Mouse (Mus musculus) natural killer cell, adult 2 months (primary cell): ENCODE measurements at regions not wholly inside any gene's neighbourhood (a gene's known extent, or its start where the extent isn't known, plus 50 kb on each side); places are given as distances from the start of the nearest gene placed in this dataset.

Experiments
- DNase-seq, 2 experiments: peaks; one replicate each; pipeline ENCODE4 v3.0.0; 2022; ENCODE audit warnings: low spot score in 2 of 2

GRCm38 (mm10) chr13:113536306-113536705 lies 82.1 kb downstream of the Snx18 start:
- no peak for DNase-seq

- DNase-seq = no peak
Observed at GRCm38 (mm10) chr13:113534664-113535455, 83.5 kb downstream of the Snx18 start.

- no peak for DNase-seq
Observed at GRCm38 (mm10) chr13:113533884-113534445, 84.4 kb downstream of the Snx18 start.

GRCm38 (mm10) chr13:113526997-113527396 lies 91.4 kb downstream of the Snx18 start:
- no peak for DNase-seq

- no peak for DNase-seq
Observed at GRCm38 (mm10) chr13:113523503-113523902, 94.9 kb downstream of the Snx18 start.

- DNase-seq = no peak
Observed at GRCm38 (mm10) chr13:113518144-113518543, 100.2 kb downstream of the Snx18 start.

GRCm38 (mm10) chr13:113516102-113516501 lies 102.3 kb downstream of the Snx18 start:
- no peak for DNase-seq

- peak in 1 of 2 experiments; percentile 3 for DNase-seq
Observed at GRCm38 (mm10) chr13:113515162-113515600, 103.2 kb downstream of the Snx18 start.

GRCm38 (mm10) chr13:113509403-113510185 lies 108.8 kb downstream of the Snx18 start:
- DNase-seq = no peak

GRCm38 (mm10) chr13:113508124-113508728 lies 110.1 kb downstream of the Snx18 start:
- no peak for DNase-seq

- DNase-seq = no peak
Observed at GRCm38 (mm10) chr13:113502528-113502927, 115.8 kb downstream of the Snx18 start.

GRCm38 (mm10) chr13:113502059-113502458 lies 116.3 kb downstream of the Snx18 start:
- no peak for DNase-seq

GRCm38 (mm10) chr13:113500373-113500990 lies 117.9 kb downstream of the Snx18 start:
- no peak for DNase-seq

- no peak for DNase-seq
Observed at GRCm38 (mm10) chr13:113499079-113499710, 119.2 kb downstream of the Snx18 start.

- no peak for DNase-seq
Observed at GRCm38 (mm10) chr13:113495595-113496285, 122.6 kb downstream of the Snx18 start.

GRCm38 (mm10) chr13:113495136-113495535 lies 123.2 kb downstream of the Snx18 start:
- DNase-seq = no peak

- DNase-seq = no peak
Observed at GRCm38 (mm10) chr13:113494688-113495087, 123.7 kb downstream of the Snx18 start.

- DNase-seq = no peak
Observed at GRCm38 (mm10) chr13:113489951-113490822, 128.2 kb downstream of the Snx18 start.

- DNase-seq = no peak
Observed at GRCm38 (mm10) chr13:113486368-113486955, 131.9 kb downstream of the Snx18 start.
